Mouse (Mus musculus): ENCODE measurements around the gene Zfp995.
A peak's percentile ranks its signal among the peaks of the same experiment; 100 is the strongest.
"Not testable (repeated sequence)": the region's sequence is repeated elsewhere in the genome, so short reads cannot be mapped to it uniquely, and the experiment has no call there.

Gene Zfp995

DNA sequence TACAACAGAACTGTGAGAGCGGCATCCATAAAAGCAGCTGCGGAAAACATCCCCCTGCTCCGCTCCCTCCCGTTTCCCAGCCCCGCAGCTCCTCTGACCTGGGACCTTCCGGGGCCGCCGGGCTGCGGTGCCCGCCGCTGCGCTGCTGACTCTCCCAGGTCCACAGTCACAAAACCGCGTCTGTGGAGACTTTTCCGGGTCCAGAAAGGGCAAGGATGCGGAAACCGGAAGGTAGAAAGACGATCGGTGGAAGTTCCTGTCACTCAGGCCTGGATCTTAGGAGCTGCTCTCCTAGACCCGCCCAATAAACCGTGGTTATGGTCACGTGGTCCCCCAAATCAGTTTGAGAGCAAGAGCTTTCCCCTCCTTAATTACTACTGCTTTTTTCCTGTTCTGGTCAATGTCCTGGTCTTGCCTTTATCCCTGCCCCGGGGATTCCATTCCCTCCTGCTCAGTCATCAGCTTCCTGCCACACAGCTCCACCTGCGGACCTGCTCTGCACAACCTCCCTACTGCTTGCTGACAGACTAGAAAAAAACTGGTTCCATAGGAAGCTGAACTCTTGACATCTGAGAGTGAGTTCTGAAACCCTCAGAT lies at the start of gene Zfp995:
Gene Zfp995 (minus strand): TSS at position 471 of the 597 bp plus-strand sequence.
- peak; percentile 62 for DNase-seq (ENCODE audit: extremely low spot score, low spot score)

DNA sequence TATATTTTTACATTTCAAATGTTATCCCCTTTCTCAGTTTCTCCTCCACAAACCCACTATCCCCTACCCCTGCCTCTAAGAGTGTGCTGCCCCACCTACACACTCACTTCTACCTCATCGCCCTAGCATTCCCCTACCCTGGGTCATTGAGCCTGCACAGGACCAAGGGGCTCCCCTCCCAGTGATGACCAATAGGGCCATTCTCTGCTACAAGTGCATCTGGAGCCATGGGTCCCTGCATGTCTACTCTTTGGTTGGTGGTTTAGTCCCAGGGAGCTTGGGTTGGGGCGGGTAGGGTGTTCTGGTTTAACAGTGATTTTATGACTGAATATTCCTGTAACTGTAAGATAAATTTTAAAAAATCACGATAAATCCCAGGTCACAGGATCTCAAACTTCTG lies 687 bp downstream of the Zfp995 start:
- DNase-seq (ENCODE audit: extremely low spot score, low spot score) = no peak

DNA sequence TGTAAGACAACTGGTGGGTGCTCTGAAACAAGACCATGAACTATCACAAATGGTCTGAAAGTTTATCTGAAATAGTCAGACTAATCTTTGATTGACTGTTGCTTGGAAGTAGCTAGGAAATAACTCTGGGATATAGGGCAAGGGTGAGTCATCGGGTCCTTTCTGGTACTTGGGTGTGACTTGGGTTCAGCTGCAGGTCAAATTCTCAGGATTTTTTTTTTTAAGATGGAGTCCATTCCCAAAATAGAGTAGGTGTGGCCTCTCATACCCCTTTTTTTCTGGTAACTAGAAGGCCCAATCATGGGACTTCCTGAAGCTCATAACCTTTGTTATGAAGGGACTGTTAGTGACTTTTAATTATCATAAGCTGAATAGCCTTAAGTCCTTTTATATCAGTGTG lies 38.5 kb downstream of the Zfp995 start:
- DNase-seq (ENCODE audit: extremely low spot score, low spot score) = no peak

DNA sequence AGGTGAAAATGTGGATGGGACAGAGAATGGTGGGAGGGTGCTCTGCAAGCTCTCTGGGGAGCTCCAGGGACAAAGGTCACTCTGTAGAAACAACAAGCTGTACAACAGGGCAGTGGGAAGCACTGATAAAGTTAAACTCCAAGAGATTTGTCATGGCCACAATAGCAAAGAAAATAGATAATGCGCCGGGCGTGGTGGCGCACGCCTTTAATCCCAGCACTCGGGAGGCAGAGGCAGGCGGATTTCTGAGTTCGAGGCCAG lies 63.5 kb downstream of the Zfp995 start:
- not testable (repeated sequence) for DNase-seq (ENCODE audit: extremely low spot score, low spot score)

DNA sequence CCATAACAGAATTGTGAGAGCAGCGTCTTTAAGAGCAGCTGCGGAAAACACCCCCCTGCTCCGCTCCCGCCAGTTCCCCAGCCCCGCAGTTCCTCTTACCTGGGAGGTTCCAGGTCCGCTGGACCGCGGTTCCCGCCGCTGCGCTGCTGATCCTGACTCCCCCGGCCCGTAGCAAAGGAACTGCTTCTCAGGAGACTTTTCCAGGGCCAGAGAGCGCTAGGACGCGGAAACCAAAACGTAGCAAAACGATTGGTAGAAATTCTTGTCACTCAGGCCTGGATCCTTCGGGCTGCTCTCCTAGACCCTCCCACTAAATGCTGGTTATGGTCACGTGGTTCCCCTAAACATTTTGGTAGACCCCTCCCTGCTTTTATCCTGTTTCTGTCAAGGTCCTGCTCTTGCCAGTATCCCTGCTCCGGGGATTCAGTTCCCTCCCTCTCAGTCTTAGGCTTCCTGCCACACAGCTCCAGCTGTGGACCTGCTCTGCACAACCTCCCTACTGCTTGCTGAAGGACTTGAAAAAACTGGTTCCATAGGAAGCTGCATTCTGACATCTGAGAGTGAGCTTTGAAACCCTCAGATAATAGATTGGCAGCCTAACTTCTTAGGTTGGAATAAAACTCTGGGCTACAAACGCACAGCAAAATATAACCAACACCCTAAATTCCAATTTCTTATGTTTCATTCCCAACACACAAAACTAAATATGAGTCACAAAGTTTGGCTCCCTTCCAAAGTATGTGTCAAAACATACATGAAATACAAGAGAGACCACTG lies 64.0 kb downstream of the Zfp995 start, which contains the start of gene Zfp820:
Gene Zfp820 (minus strand): TSS at position 228 of the 777 bp plus-strand sequence.
- DNase-seq (ENCODE audit: extremely low spot score, low spot score) = peak; percentile 76

DNA sequence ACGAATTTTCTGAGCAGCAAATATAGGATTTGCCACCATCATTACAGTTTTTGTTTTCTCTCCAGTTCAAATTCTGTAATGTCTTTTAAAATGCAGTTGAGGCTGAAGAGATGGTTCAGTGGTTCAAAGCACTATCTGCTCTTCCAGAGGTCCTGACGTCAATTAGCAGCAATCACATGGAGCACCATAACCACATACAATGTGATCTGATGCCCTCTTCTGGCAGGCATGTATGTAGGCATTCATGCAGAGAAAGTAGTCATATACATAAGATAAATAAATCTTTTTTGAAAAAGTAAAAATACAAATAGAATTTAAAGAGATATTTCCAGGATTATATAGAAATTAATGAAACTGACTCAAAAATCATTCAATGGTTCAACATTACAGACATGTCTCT lies 71.2 kb downstream of the Zfp995 start:
- no peak for DNase-seq (ENCODE audit: extremely low spot score, low spot score)
